ENCODE assay signal across 8 mouse cellular contexts in genomic region chr2:172824906-172825784, GRCm38 (mm10).
DNase-seq lines count a peak whose midpoint lies in the region; ATAC-seq and TF ChIP-seq lines count a peak whose summit lies in the region.

No protein-coding gene starts in this region.

- peaks cover 40% of the 10 kb centered on the region for H3K4me1 ChIP-seq in embryonic facial prominence, embryonic 13.5 days
- peaks cover 3% of the 10 kb centered on the region for H3K4me1 ChIP-seq in heart, embryonic 16.5 days (ENCODE audit: control insufficient read depth, insufficient read depth, low read length)
- H3K4me1 ChIP-seq in lung, embryonic 15.5 days, result peaks cover 6% of the 10 kb centered on the region; the same call in 1 of the 2 replicates

- peak overlapping the region; percentile 59 for H3K4me2 ChIP-seq in embryonic facial prominence, embryonic 13.5 days
- H3K4me2 ChIP-seq in heart, embryonic 16.5 days (ENCODE audit: low read depth, low read length), result peak overlapping the region; percentile 60
- peak overlapping the region; percentile 50 for H3K4me2 ChIP-seq in lung, embryonic 15.5 days

- no peaks in the 10 kb centered on the region for H3K9me3 ChIP-seq in embryonic facial prominence, embryonic 13.5 days
- no peaks in the 10 kb centered on the region for H3K9me3 ChIP-seq in heart, embryonic 16.5 days (replicated peaks; ENCODE audit: control insufficient read depth, low read length)
- H3K9me3 ChIP-seq in lung, embryonic 15.5 days, result no peaks in the 10 kb centered on the region

- no peak overlapping the region for H3K27ac ChIP-seq in gastrocnemius, adult 2 months
- no peak overlapping the region for H3K27ac ChIP-seq in embryonic facial prominence, embryonic 13.5 days
- H3K27ac ChIP-seq in heart, embryonic 16.5 days (ENCODE audit: low read length), result no peak overlapping the region
- no peak overlapping the region for H3K27ac ChIP-seq in lung, embryonic 15.5 days

- TF ChIP-seq CTCF in gastrocnemius, adult 2 months (IDR thresholded peaks at IDR 0.05), result peak; percentile 50

- 15% methylated on average over 43 of the region's 43 CpGs for WGBS in embryonic facial prominence, embryonic 13.5 days
- WGBS in heart, embryonic 16.5 days, result 15% methylated on average over 43 of the region's 43 CpGs
- WGBS in lung, embryonic 15.5 days, result 14% methylated on average over 43 of the region's 43 CpGs

- H3K27me3 ChIP-seq in embryonic facial prominence, embryonic 13.5 days, result peaks cover 36% of the 10 kb centered on the region
- peaks cover 17% of the 10 kb centered on the region for H3K27me3 ChIP-seq in heart, embryonic 16.5 days (ENCODE audit: control insufficient read depth, insufficient read depth, low read length)
- H3K27me3 ChIP-seq in lung, embryonic 15.5 days, result peaks cover 32% of the 10 kb centered on the region; the same call in 1 of the 2 replicates

- ATAC-seq in embryonic facial prominence, embryonic 13.5 days (ENCODE audit: insufficient number of reproducible peaks, insufficient read depth, low FRiP score, low TSS enrichment, low read depth), result 0 out of 2 replicates have a peak, but pooled peaks have one; percentile 29
- ATAC-seq in heart, embryonic 16.5 days (replicated peaks; ENCODE audit: extremely low read depth, insufficient read depth, low FRiP score), result no peak; the same call in 1 of the 2 replicates
- peak; percentile 43; the same call in 1 of the 2 replicates for ATAC-seq in lung, embryonic 15.5 days (ENCODE audit: borderline replicate concordance, extremely low read depth, low FRiP score, low TSS enrichment)
- no peak for ATAC-seq in erythroid progenitor cell, adult 5-6 weeks (replicated peaks; ENCODE audit: low FRiP score, poor library complexity, severe bottlenecking)

- intact Hi-C loops in gastrocnemius, adult 2 months (cut with DNase I), result no loop called here

- no peak overlapping the region for H3K9ac ChIP-seq in embryonic facial prominence, embryonic 13.5 days
- H3K9ac ChIP-seq in heart, embryonic 16.5 days (ENCODE audit: low read length), result no peak overlapping the region
- no peak overlapping the region for H3K9ac ChIP-seq in lung, embryonic 15.5 days

- no peaks in the 10 kb centered on the region for H3K36me3 ChIP-seq in embryonic facial prominence, embryonic 13.5 days
- H3K36me3 ChIP-seq in heart, embryonic 16.5 days (ENCODE audit: control insufficient read depth, insufficient read depth), result no peaks in the 10 kb centered on the region
- H3K36me3 ChIP-seq in lung, embryonic 15.5 days, result no peaks in the 10 kb centered on the region

- no peak overlapping the region for H3K4me3 ChIP-seq in gastrocnemius, adult 2 months
- peak overlapping the region; percentile 21 for H3K4me3 ChIP-seq in embryonic facial prominence, embryonic 13.5 days
- H3K4me3 ChIP-seq in heart, embryonic 16.5 days (ENCODE audit: low read length), result peak overlapping the region; percentile 25; the same call in 1 of the 2 replicates
- peak overlapping the region; percentile 27 for H3K4me3 ChIP-seq in lung, embryonic 15.5 days

- peak; percentile 49 for DNase-seq in gastrocnemius, adult 2 months
- DNase-seq in gastrocnemius, adult 18-20 months (ENCODE audit: low spot score), result no peak
- DNase-seq in kidney, postnatal 14 days, result peak; percentile 68
- peak; percentile 34 for DNase-seq in retina, postnatal 7 days (ENCODE audit: low read depth, low spot score)

Comparison
In these comparisons a context has a peak if more than half of its experiments do, and no peak if none do; other contexts are left out.
1. ATAC-seq: peak in embryonic facial prominence, embryonic 13.5 days (single experiment) and lung, embryonic 15.5 days (single experiment); none in heart, embryonic 16.5 days (single experiment) and erythroid progenitor cell, adult 5-6 weeks (single experiment).
2. Peak in every context shown above with its lines, with median percentiles within 50 percentile points of each other: H3K4me2 ChIP-seq.